Mouse (Mus musculus) left cerebral cortex, postnatal 10 days (tissue): ENCODE measurements around the gene Meis1. TPM values are rescaled to one million over a fixed set of nuclear protein-coding genes. Genes with fewer than 3 reads are reported as not detected.
A peak's percentile ranks its signal among the peaks of the same experiment; 100 is the strongest.

Experiments
- DNase-seq, 2 experiments: peaks; one replicate each; pipeline ENCODE4 v3.0.0; 2021 to 2022; ENCODE audit warnings: low spot score in 2 of 2, mixed read lengths in 1 of 2; ENCODE audit errors: extremely low spot score in 1 of 2
- intact Hi-C: fragments of 180-260 bp; cut with DNase I; formaldehyde crosslinking; loops from one replicate; pipeline ENCODE4 v1.15.1; 2025
- total RNA-seq, 2 experiments: library from RNA; stranded (reverse); gene quantifications; 2 replicates each; pipeline ENCODE4 v1.2.3; 2021

The Meis1 gene
- total RNA-seq, 2 experiments from 2014 or later = 4.0 to 6.9 TPM

- no peak for DNase-seq
- intact Hi-C loops = loop anchor here (5.0 kb wide), 1 partner anchor 264 kb away; no protein-coding TSS in a partner anchor
Measured at GRCm38 (mm10) chr11:19016481-19017220, 2.1 kb downstream of the Meis1 start.

- no peak for DNase-seq
- intact Hi-C loops = loop anchor here (5.0 kb wide), 1 partner anchor 264 kb away; no protein-coding TSS in a partner anchor
Measured at GRCm38 (mm10) chr11:19015731-19016461, 2.9 kb downstream of the Meis1 start.

GRCm38 (mm10) chr11:19015381-19015730, 3.4 kb downstream of the Meis1 start:
- intact Hi-C loops = loop anchor here (5.0 kb wide), 1 partner anchor 263 kb away; no protein-coding TSS in a partner anchor
- no peak for DNase-seq

GRCm38 (mm10) chr11:19014441-19015161, 4.2 kb downstream of the Meis1 start:
- peak in 1 of 2 experiments; percentile 28 for DNase-seq
- intact Hi-C loops = loop anchor here (5.0 kb wide), 1 partner anchor 262 kb away; no protein-coding TSS in a partner anchor

GRCm38 (mm10) chr11:19014113-19014440, 4.7 kb downstream of the Meis1 start:
- no peak for DNase-seq
- intact Hi-C loops = no loop called here

GRCm38 (mm10) chr11:19013141-19014112, 5.4 kb downstream of the Meis1 start:
- intact Hi-C loops = no loop called here
- DNase-seq = no peak

GRCm38 (mm10) chr11:19012463-19013115, 6.2 kb downstream of the Meis1 start:
- intact Hi-C loops = no loop called here
- no peak for DNase-seq

GRCm38 (mm10) chr11:19012001-19012400, 6.8 kb downstream of the Meis1 start:
- no peak for DNase-seq
- intact Hi-C loops = no loop called here

- DNase-seq = no peak
- intact Hi-C loops = no loop called here
Measured at GRCm38 (mm10) chr11:19011108-19011805, 7.5 kb downstream of the Meis1 start.

GRCm38 (mm10) chr11:19010396-19010811, 8.4 kb downstream of the Meis1 start:
- no peak for DNase-seq
- intact Hi-C loops = no loop called here

- intact Hi-C loops = no loop called here
- DNase-seq = no peak
Measured at GRCm38 (mm10) chr11:19009536-19010395, 9.0 kb downstream of the Meis1 start.

GRCm38 (mm10) chr11:19008610-19009384, 10.0 kb downstream of the Meis1 start:
- intact Hi-C loops = no loop called here
- no peak for DNase-seq

- intact Hi-C loops = no loop called here
- no peak for DNase-seq
Measured at GRCm38 (mm10) chr11:19007541-19008424, 11.0 kb downstream of the Meis1 start.

- DNase-seq = no peak
- intact Hi-C loops = no loop called here
Measured at GRCm38 (mm10) chr11:19007068-19007467, 11.7 kb downstream of the Meis1 start.
